ENCODE assay signal across 16 mouse cellular contexts in the genomic region with DNA sequence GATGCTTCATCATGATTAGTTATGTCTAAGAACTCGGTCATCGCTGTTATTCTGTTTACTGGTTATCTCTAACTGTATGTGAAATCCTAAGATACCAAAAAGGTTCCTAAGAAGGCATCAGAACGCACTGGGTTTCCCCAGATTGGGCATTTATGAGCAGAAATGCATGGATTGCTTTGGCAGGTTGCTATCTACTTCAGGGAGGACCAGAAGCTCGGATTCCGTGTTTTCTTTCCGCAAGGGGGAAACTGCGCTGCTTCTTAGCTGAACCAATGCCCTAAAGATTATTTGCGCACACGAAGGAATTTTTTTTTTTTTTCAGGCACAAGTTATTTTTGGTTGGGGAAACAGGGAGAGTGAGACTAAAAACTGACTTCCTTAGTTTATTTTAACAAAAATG. TPM values are rescaled to one million over a fixed set of nuclear protein-coding genes. Genes with fewer than 3 reads are reported as not detected.
DNase-seq lines count a peak whose midpoint lies in the region; ATAC-seq lines count a peak whose summit lies in the region.
"Had no signal": no experiment of that assay in that cellular context is flagged by ENCODE, and none has a peak within 500 bp of the region (broad histone marks: within the 10 kb centered on the region; RNA-seq: fewer than 3 reads in every experiment).

No protein-coding gene starts in this region.

- peak; percentile 19 for DNase-seq in embryo, embryonic 10.5 days (ENCODE audit: low spot score)
- no peak for DNase-seq in embryo, embryonic 9.5 days (ENCODE audit: extremely low spot score)
- DNase-seq in hindbrain, embryonic 10.5 days (ENCODE audit: low spot score): peak; percentile 4
- DNase-seq in cerebellum, adult 8-10 months: no peak
- DNase-seq in left cerebral cortex, postnatal 4 days: no peak
- DNase-seq: cerebellum, adult 9-11 months; gastrocnemius, postnatal 25 days had no signal

- no peaks in the 10 kb centered on the region for H3K36me3 ChIP-seq in hindbrain, embryonic 10.5 days
- H3K36me3 ChIP-seq in hindbrain, embryonic 13.5 days: no peaks in the 10 kb centered on the region
- H3K36me3 ChIP-seq in neural tube, embryonic 12.5 days: no peaks in the 10 kb centered on the region
- H3K36me3 ChIP-seq in neural tube, embryonic 15.5 days: no peaks in the 10 kb centered on the region

- no peak overlapping the region for H3K4me2 ChIP-seq in hindbrain, embryonic 13.5 days
- 0 out of 2 replicates have a peak overlapping the region, but pooled peaks have one; percentile 7 for H3K4me2 ChIP-seq in neural tube, embryonic 12.5 days (replicated peaks)
- H3K4me2 ChIP-seq in neural tube, embryonic 15.5 days: no peak overlapping the region
- H3K4me2 ChIP-seq: midbrain, embryonic 11.5 days had no signal

- H3K4me3 ChIP-seq in hindbrain, embryonic 10.5 days: no peak overlapping the region
- H3K4me3 ChIP-seq in hindbrain, embryonic 13.5 days: no peak overlapping the region
- H3K4me3 ChIP-seq in neural tube, embryonic 12.5 days: no peak overlapping the region
- H3K4me3 ChIP-seq in neural tube, embryonic 15.5 days (replicated peaks): no peak overlapping the region
- H3K4me3 ChIP-seq: myocyte had no signal

- no peak for ATAC-seq in hindbrain, embryonic 13.5 days (ENCODE audit: low FRiP score)
- ATAC-seq in neural tube, embryonic 12.5 days (ENCODE audit: low FRiP score, low read depth): no peak
- no peak for ATAC-seq in neural tube, embryonic 15.5 days (ENCODE audit: low FRiP score)
- ATAC-seq: forebrain, embryonic 14.5 days; hindbrain, postnatal 0 days; Patski had no signal

- H3K9ac ChIP-seq in hindbrain, embryonic 13.5 days: no peak overlapping the region
- no peak overlapping the region for H3K9ac ChIP-seq in neural tube, embryonic 12.5 days
- H3K9ac ChIP-seq in neural tube, embryonic 15.5 days (replicated peaks): no peak overlapping the region
- H3K9ac ChIP-seq: liver, embryonic 14.5 days had no signal

- peaks cover 18% of the 10 kb centered on the region for H3K4me1 ChIP-seq in hindbrain, embryonic 10.5 days (replicated peaks)
- peaks cover 17% of the 10 kb centered on the region for H3K4me1 ChIP-seq in hindbrain, embryonic 13.5 days (replicated peaks)
- H3K4me1 ChIP-seq in neural tube, embryonic 12.5 days: peaks cover 16% of the 10 kb centered on the region
- peaks cover 18% of the 10 kb centered on the region for H3K4me1 ChIP-seq in neural tube, embryonic 15.5 days

- H3K27ac ChIP-seq in hindbrain, embryonic 10.5 days: no peak overlapping the region
- H3K27ac ChIP-seq in hindbrain, embryonic 13.5 days: no peak overlapping the region
- no peak overlapping the region for H3K27ac ChIP-seq in neural tube, embryonic 12.5 days
- H3K27ac ChIP-seq in neural tube, embryonic 15.5 days (replicated peaks): no peak overlapping the region
- H3K27ac ChIP-seq: hindbrain, postnatal 0 days; liver, embryonic 14.5 days had no signal

- H3K9me3 ChIP-seq in hindbrain, embryonic 10.5 days: no peaks in the 10 kb centered on the region
- no peaks in the 10 kb centered on the region for H3K9me3 ChIP-seq in hindbrain, embryonic 13.5 days
- H3K9me3 ChIP-seq in neural tube, embryonic 12.5 days: no peaks in the 10 kb centered on the region
- H3K9me3 ChIP-seq in neural tube, embryonic 15.5 days (replicated peaks): no peaks in the 10 kb centered on the region

- intact Hi-C loops in left cerebral cortex, postnatal 4 days (cut with DNase I): no loop called here

- H3K27me3 ChIP-seq in hindbrain, embryonic 10.5 days (ENCODE audit: insufficient read depth, poor library complexity, severe bottlenecking): peaks cover 56% of the 10 kb centered on the region
- H3K27me3 ChIP-seq in hindbrain, embryonic 13.5 days: peaks cover 52% of the 10 kb centered on the region
- H3K27me3 ChIP-seq in neural tube, embryonic 12.5 days (replicated peaks): peaks cover 42% of the 10 kb centered on the region
- H3K27me3 ChIP-seq in neural tube, embryonic 15.5 days (replicated peaks): peaks cover 54% of the 10 kb centered on the region

- WGBS in hindbrain, embryonic 10.5 days: 66% methylated on average over 9 of the region's 9 CpGs
- WGBS in hindbrain, embryonic 13.5 days: 64% methylated on average over 9 of the region's 9 CpGs
- WGBS in neural tube, embryonic 12.5 days: 56% methylated on average over 9 of the region's 9 CpGs
- WGBS in neural tube, embryonic 15.5 days: 65% methylated on average over 9 of the region's 9 CpGs

RNA-seq across cellular contexts. Expression of a gene that starts 2.6 kb away (rescaled TPM):
- polyA plus RNA-seq in hindbrain, embryonic 10.5 days (2016; fragmentation: Nextera tagmentation; extraction: Ambion mirVana): 0.82 and 1.6 TPM in 2 replicates
- 1.6 and 2.2 TPM in 2 replicates for polyA plus RNA-seq in hindbrain, embryonic 13.5 days (2015; fragmentation: Nextera tagmentation; extraction: Ambion mirVana)
- 6.3 and 7.0 TPM in 2 replicates for polyA plus RNA-seq in neural tube, embryonic 12.5 days (2016; fragmentation: Nextera tagmentation; extraction: Ambion mirVana)
- 1.7 and 2.5 TPM in 2 replicates for polyA plus RNA-seq in neural tube, embryonic 15.5 days (2015; fragmentation: Nextera tagmentation; extraction: Ambion mirVana)
- not detected for total RNA-seq in left cerebral cortex, postnatal 4 days (2021)
- polyA plus RNA-seq: Patski had no signal

Comparison
In these comparisons a context has a peak if more than half of its experiments do, and no peak if none do; other contexts are left out.
1. DNase-seq: peak in embryo, embryonic 10.5 days (single experiment) and hindbrain, embryonic 10.5 days (single experiment); none in embryo, embryonic 9.5 days (single experiment), cerebellum, adult 8-10 months (single experiment) and left cerebral cortex, postnatal 4 days (single experiment).